Mouse (Mus musculus): ENCODE results near the gene Actr6. TPM values are rescaled to one million over a fixed set of nuclear protein-coding genes. Genes with fewer than 3 reads are reported as not detected.
"Not testable (repeated sequence)": the region's sequence is repeated elsewhere in the genome, so short reads cannot be mapped to it uniquely, and the experiment has no call there.

Actr6 gene
- total RNA-seq, 2 experiments from 2014 or later, result 24.3 to 25.8 TPM

GRCm38 (mm10) chr10:89737887-89738286 is 5.8 kb upstream of the Actr6 start:
- no peak for DNase-seq

- DNase-seq, result no peak
These were observed 5.0 kb upstream of the Actr6 start for GRCm38 (mm10) chr10:89737092-89737491.

GRCm38 (mm10) chr10:89731341-89731740 is 754 bp downstream of the Actr6 start:
- no peak for DNase-seq

GRCm38 (mm10) chr10:89730386-89730785 is 1.7 kb downstream of the Actr6 start:
- no peak for DNase-seq

GRCm38 (mm10) chr10:89722247-89723195 is 9.6 kb downstream of the Actr6 start:
- no peak for DNase-seq

- DNase-seq, result no peak
These were observed 11.3 kb downstream of the Actr6 start for GRCm38 (mm10) chr10:89720796-89721195.

- no peak for DNase-seq
These were observed 11.8 kb downstream of the Actr6 start for GRCm38 (mm10) chr10:89720252-89720651.

- DNase-seq, result no peak
These were observed 17.2 kb downstream of the Actr6 start for GRCm38 (mm10) chr10:89714910-89715309.

- no peak for DNase-seq
These were observed 23.4 kb downstream of the Actr6 start for GRCm38 (mm10) chr10:89708720-89709119.

GRCm38 (mm10) chr10:89707397-89707796 is 24.7 kb downstream of the Actr6 start:
- no peak for DNase-seq

- no peak for DNase-seq
These were observed 29.1 kb downstream of the Actr6 start for GRCm38 (mm10) chr10:89703042-89703441.

GRCm38 (mm10) chr10:89697956-89698355 is 34.1 kb downstream of the Actr6 start:
- DNase-seq, result no peak

- DNase-seq, result not testable (repeated sequence)
These were observed 35.8 kb downstream of the Actr6 start for GRCm38 (mm10) chr10:89696270-89696669.

- DNase-seq, result no peak
These were observed 36.7 kb downstream of the Actr6 start for GRCm38 (mm10) chr10:89695194-89695911.

- no peak for DNase-seq
These were observed 42.1 kb downstream of the Actr6 start for GRCm38 (mm10) chr10:89690021-89690420.

GRCm38 (mm10) chr10:89687455-89687854 is 44.6 kb downstream of the Actr6 start:
- no peak for DNase-seq

- DNase-seq, result peak; percentile 93
These were observed 45.8 kb downstream of the Actr6 start, which contains the start of gene Scyl2 for GRCm38 (mm10) chr10:89686139-89686808. Gene Scyl2 (minus strand): TSS chr10:89686285.

- peak in 1 of 2 experiments; percentile 11 for DNase-seq
These were observed 46.5 kb downstream of the Actr6 start for GRCm38 (mm10) chr10:89685391-89686138.

GRCm38 (mm10) chr10:89682961-89683360 is 49.1 kb downstream of the Actr6 start:
- DNase-seq, result no peak

GRCm38 (mm10) chr10:89682157-89682556 is 49.9 kb downstream of the Actr6 start:
- DNase-seq, result no peak

- no peak for DNase-seq
These were observed 50.4 kb downstream of the Actr6 start for GRCm38 (mm10) chr10:89681706-89682105.

GRCm38 (mm10) chr10:89680517-89680916 is 51.6 kb downstream of the Actr6 start:
- DNase-seq, result no peak

Measured in layer of hippocampus, postnatal 36 days (tissue).